Mouse (Mus musculus): Measurements from ENCODE around the gene Sox5.

The Sox5 gene

GRCm38 (mm10) chr6:144491761-144492415 lies 289.9 kb downstream of the Sox5 start:
- no peak for DNase-seq (ENCODE audit: low read depth, low spot score)

GRCm38 (mm10) chr6:144490896-144491295 lies 290.9 kb downstream of the Sox5 start:
- no peak for DNase-seq (ENCODE audit: low read depth, low spot score)

GRCm38 (mm10) chr6:144485578-144485977 lies 296.2 kb downstream of the Sox5 start:
- DNase-seq (ENCODE audit: low read depth, low spot score), result no peak

GRCm38 (mm10) chr6:144483166-144483565 lies 298.6 kb downstream of the Sox5 start:
- DNase-seq (ENCODE audit: low read depth, low spot score), result no peak

GRCm38 (mm10) chr6:144480648-144481528 lies 300.9 kb downstream of the Sox5 start:
- DNase-seq (ENCODE audit: low read depth, low spot score), result peak; percentile 17

GRCm38 (mm10) chr6:144479861-144480260 lies 301.9 kb downstream of the Sox5 start:
- DNase-seq (ENCODE audit: low read depth, low spot score), result no peak

- no peak for DNase-seq (ENCODE audit: low read depth, low spot score)
These were observed 304.3 kb downstream of the Sox5 start for GRCm38 (mm10) chr6:144477287-144478064.

- DNase-seq (ENCODE audit: low read depth, low spot score), result no peak
These were observed 308.3 kb downstream of the Sox5 start for GRCm38 (mm10) chr6:144473437-144473836.

- DNase-seq (ENCODE audit: low read depth, low spot score), result no peak
These were observed 309.5 kb downstream of the Sox5 start for GRCm38 (mm10) chr6:144472089-144472900.

GRCm38 (mm10) chr6:144466711-144467110 lies 315.1 kb downstream of the Sox5 start:
- no peak for DNase-seq (ENCODE audit: low read depth, low spot score)

- DNase-seq (ENCODE audit: low read depth, low spot score), result no peak
These were observed 318.1 kb downstream of the Sox5 start for GRCm38 (mm10) chr6:144463691-144464090.

GRCm38 (mm10) chr6:144463274-144463673 lies 318.5 kb downstream of the Sox5 start:
- DNase-seq (ENCODE audit: low read depth, low spot score), result no peak

- DNase-seq (ENCODE audit: low read depth, low spot score), result no peak
These were observed 322.3 kb downstream of the Sox5 start for GRCm38 (mm10) chr6:144459486-144459885.

- no peak for DNase-seq (ENCODE audit: low read depth, low spot score)
These were observed 324.3 kb downstream of the Sox5 start for GRCm38 (mm10) chr6:144457500-144457899.

- no peak for DNase-seq (ENCODE audit: low read depth, low spot score)
These were observed 327.2 kb downstream of the Sox5 start for GRCm38 (mm10) chr6:144454291-144455276.

- DNase-seq (ENCODE audit: low read depth, low spot score), result no peak
These were observed 328.2 kb downstream of the Sox5 start for GRCm38 (mm10) chr6:144453605-144454004.

GRCm38 (mm10) chr6:144453147-144453546 lies 328.6 kb downstream of the Sox5 start:
- DNase-seq (ENCODE audit: low read depth, low spot score), result no peak

GRCm38 (mm10) chr6:144452200-144452977 lies 329.4 kb downstream of the Sox5 start:
- no peak for DNase-seq (ENCODE audit: low read depth, low spot score)

- DNase-seq (ENCODE audit: low read depth, low spot score), result no peak
These were observed 330.1 kb downstream of the Sox5 start for GRCm38 (mm10) chr6:144451631-144452030.
